Mouse (Mus musculus) kidney, postnatal 25 days (tissue): ENCODE data around the gene Arhgef17.

ENCODE experiments used
- DNase-seq, 2 experiments: peaks; one replicate each; pipeline ENCODE4 v3.0.0; 2021; ENCODE audit warnings: mixed read lengths in 2 of 2

Gene Arhgef17

GRCm38 (mm10) chr7:100941169-100941568, 9.3 kb upstream of the Arhgef17 start:
- DNase-seq: no peak

- DNase-seq: peak in 1 of 2 experiments; percentile 43
These were observed 6.2 kb upstream of the Arhgef17 start for GRCm38 (mm10) chr7:100938106-100938505.

- peak in 1 of 2 experiments; percentile 76 for DNase-seq
These were observed 5.6 kb upstream of the Arhgef17 start for GRCm38 (mm10) chr7:100937481-100937880.

GRCm38 (mm10) chr7:100933520-100933919, 1.6 kb upstream of the Arhgef17 start:
- DNase-seq: peak; percentile 68 to 75

GRCm38 (mm10) chr7:100932481-100933007, 637 bp upstream of the Arhgef17 start:
- peak; percentile 95 to 97 for DNase-seq

- DNase-seq: peak; percentile 33 to 61
These were observed 486 bp downstream of the Arhgef17 start for GRCm38 (mm10) chr7:100931316-100931925.

GRCm38 (mm10) chr7:100930619-100931315, 1.1 kb downstream of the Arhgef17 start:
- DNase-seq: peak; percentile 81 to 90

- DNase-seq: peak in 1 of 2 experiments; percentile 72
These were observed 2.1 kb downstream of the Arhgef17 start for GRCm38 (mm10) chr7:100929639-100930303.

GRCm38 (mm10) chr7:100928456-100928855, 3.5 kb downstream of the Arhgef17 start:
- peak; percentile 55 to 82 for DNase-seq

GRCm38 (mm10) chr7:100927287-100928000, 4.5 kb downstream of the Arhgef17 start:
- no peak for DNase-seq

DNA sequence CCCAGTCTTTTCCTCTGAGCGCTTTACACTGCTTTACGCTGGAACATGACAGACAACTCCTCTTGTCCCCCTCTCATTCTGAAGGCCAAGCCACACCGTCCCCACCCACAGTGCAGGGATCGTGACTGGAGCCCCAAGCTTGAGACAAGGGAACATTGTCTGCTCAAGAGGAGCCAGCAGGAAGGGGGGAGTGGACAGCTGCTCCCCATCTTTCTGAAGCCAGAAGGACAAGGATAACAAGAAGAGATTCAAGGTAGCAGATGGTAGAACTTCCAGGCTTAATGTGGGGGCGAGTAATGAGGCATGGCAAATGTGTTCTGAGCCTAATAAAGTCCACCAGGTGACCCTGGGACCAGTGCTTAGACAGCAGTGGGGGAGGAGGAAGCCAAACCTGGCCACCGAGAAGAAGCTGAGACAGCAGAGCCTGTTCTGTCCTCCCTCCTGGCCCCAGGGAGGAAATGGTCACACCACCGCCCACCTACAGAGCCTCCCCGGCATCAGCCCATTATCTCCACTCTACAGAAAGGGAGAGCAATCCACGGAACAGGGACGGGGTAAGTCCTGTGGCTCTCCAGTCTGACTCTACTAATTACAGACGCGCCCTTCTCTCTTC, 5.5 kb downstream of the Arhgef17 start:
- peak; percentile 62 to 87 for DNase-seq

- no peak for DNase-seq
These were observed 7.0 kb downstream of the Arhgef17 start for GRCm38 (mm10) chr7:100924674-100925445.

DNA sequence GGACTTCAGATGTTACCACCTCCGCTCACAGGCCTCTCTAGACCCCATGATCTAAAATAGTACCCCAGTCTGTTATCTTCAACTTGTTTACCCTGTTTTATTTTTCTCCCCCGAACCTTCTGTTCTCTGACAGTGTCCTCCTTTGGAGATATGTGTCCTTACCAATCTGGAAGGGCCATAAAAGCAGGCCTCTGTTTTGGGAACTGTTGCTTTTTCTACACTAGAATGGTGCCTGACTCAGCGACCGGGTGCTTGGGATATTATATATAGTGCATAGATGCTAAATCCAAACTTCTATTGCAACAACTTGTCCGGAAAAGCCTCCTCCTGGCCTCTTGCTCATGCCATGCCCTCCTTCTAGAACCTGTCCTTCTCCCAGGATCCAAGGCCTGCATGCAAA, 7.7 kb downstream of the Arhgef17 start:
- peak in 1 of 2 experiments; percentile 4 for DNase-seq

GRCm38 (mm10) chr7:100922907-100923306, 9.0 kb downstream of the Arhgef17 start:
- peak; percentile 35 to 68 for DNase-seq

DNA sequence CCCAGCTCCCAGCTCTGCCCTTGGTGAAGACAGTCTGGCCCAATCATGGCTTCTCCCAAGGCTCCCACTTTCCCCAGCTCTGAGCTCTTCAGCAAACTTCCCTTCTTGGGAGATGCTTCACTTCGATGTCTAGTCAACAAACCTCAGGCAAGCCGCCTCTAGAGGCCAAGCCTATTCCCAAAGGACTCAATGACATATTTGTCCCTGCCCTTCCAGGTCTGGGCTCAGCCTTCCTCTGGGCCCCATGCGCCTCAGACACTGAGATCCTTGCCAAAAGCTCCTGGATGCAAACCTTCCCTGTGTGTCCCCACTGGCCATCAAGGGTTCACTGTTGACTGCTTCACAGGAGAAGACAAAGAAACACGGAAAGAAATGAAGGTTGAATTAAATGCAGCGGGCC, 10.6 kb downstream of the Arhgef17 start:
- peak in 1 of 2 experiments; percentile 33 for DNase-seq

GRCm38 (mm10) chr7:100919809-100920107, 12.1 kb downstream of the Arhgef17 start:
- DNase-seq: peak in 1 of 2 experiments; percentile 59

DNA sequence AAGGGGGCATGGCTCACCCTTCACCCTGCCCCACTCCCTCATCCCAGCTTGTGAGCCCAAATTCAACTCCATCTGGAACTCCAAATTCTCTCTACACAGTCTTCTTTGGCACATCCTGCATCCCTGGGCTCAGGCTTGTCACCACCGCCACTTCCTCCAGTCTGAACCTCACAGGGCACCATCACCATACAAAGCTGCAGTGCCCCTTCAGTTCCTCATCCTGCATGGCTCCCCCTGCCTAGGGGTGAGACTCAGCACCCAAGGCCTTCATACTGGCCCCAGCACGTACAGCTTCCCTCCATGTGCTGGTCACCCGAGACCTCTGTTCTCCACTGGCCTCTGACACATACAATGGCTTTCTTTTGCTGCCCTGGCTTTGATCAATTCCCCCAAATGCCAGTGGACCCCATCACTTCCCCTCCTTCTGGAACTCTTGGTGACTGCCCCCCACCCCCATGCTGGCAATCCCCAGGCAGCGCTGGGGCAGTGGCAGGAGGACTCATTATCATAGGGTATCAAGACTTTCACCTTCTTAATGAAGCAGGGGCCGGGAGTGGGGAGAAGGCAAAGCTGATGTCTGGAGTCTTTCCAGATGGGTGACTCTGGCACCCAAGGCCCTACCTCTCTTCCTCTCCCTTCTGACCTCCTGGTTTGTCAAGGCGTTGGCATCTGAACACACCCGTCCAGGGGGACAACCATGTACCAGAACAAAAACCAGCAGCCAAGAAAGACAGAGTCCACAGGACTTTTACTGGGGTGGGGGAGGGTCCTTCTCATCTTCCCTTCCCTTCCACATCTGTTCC, 12.7 kb downstream of the Arhgef17 start:
- peak in 1 of 2 experiments; percentile 83 for DNase-seq

DNA sequence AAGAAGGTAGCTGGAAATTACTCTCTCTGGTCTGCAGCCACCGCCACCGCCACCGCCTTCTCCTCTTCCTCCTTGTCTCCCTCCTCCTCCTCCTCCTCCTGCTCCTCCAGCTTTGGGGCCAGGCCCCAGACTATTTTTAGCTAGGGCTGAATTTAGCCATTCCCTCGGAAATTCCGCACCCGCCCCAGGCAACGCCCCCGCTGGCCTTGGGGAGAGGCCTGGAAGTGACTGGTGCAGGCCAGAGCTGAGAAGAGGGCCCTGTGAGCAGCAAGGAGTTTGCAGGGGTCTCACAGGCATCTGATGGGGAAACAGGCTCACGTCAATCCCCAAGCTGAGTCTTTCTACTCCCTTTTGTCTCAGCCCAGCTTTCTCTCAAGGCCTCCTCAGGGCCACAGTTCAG, 13.7 kb downstream of the Arhgef17 start:
- DNase-seq: peak; percentile 59 to 76

DNA sequence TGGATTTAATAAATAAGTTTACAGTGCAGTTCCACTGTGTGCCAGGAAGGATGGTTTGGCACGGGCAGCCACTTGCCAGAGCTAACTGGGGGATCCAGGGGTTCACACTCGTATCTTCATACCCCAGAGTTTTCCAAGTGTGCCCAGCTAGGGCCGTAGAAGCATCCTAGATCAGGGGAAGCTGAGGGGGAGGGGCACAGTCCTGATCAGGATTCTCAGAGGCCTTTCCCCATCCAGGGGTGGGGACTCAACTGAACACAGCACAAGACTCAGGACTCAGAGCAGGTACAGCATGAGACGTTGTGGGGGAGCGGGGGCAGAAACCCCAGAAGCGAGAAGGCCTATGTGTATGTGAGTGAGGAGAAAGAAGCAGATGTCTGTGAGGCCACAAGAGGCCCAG, 14.2 kb downstream of the Arhgef17 start:
- DNase-seq: no peak

DNA sequence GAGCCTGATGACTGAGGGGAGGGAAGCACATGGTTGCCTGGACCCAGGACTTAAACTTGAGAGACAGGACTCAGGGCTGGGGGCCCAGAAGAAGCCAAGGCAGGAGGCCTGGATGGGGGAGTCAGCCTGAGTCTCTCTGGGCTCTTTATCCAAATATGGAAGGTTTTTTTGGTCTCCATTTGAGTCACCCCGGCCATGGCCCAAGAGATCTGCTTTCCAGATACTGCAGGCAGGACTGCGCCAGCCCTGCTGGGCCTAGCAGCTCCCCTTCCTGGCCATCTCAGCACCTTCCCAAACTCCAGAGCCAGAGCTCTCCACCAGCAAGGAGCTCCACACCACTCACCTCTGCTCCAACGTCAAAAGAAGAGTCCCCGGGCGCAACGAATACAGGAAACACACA, 15.4 kb downstream of the Arhgef17 start:
- DNase-seq: no peak

- DNase-seq: no peak
These were observed 16.7 kb downstream of the Arhgef17 start for GRCm38 (mm10) chr7:100915204-100915603.
